Mouse (Mus musculus): ENCODE measurements around the gene Mgst1.

The Mgst1 gene

DNA sequence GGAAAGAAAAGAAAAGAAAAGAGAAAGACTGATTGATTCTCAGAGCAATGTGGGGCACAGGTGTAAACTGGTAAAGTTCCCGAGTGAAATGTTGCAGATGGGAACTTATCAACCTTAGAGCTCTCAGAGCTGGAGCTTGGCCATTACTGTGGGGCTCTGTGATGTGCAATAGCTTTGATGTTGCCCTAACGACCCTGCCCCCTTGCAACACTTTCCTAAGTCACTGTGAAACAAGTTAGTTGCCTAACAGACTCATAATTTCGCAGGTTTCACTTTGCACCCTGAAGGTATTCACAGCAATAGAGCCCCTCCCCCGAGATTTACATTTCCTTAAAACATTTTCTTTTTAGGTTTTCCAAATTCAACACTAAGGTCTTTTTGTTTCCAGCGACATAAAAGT, at the start of gene Mgst1:
Mgst1 (plus strand) TSS at position 387 of the 400 bp plus-strand sequence.
- peak; percentile 17 for DNase-seq

- no peak for DNase-seq
Observed at GRCm38 (mm10) chr6:138092432-138092831, 47.7 kb upstream of the Mgst1 start.

GRCm38 (mm10) chr6:138095060-138095459, 45.1 kb upstream of the Mgst1 start:
- DNase-seq = no peak

- no peak for DNase-seq
Observed at GRCm38 (mm10) chr6:138099646-138100045, 40.5 kb upstream of the Mgst1 start.

DNA sequence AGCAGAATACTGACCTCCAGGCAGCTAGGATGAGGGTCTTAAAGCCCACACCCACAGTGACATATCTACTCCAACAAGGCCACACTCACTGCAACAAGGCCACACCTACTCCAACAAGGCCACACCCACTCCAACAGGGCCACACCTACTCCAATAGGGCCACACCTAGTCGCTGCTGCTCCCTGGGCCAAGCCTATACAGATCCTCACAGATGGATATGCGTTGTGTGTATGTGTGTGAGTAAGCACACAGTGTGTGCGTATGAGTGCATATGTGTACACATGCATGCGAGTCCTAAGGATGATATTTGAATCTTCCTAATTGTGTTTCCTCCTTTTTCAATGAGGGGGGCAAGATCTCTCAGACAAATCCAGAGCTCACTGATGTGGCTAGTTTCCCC, 38.3 kb upstream of the Mgst1 start:
- DNase-seq = no peak

GRCm38 (mm10) chr6:138102940-138103339, 37.2 kb upstream of the Mgst1 start:
- DNase-seq = no peak

DNA sequence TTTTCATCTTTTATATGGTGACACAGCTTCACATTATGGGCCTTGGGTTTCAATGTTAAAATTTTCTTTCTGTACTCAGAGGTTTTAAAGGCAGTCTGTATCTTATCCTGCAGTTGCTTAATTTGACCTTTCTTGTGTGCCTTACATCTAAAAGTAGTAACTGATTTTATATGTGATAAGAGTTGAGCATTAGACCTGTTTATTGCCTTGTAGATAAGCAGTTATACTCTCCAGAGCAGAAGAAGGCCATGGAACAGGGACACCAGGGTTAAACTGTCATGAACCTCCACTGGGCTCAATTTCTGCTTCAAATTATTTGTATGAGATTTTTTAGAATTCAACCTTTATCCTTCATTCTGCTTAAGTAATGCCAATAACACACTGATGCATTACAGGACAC, 35.6 kb upstream of the Mgst1 start:
- DNase-seq = no peak

DNA sequence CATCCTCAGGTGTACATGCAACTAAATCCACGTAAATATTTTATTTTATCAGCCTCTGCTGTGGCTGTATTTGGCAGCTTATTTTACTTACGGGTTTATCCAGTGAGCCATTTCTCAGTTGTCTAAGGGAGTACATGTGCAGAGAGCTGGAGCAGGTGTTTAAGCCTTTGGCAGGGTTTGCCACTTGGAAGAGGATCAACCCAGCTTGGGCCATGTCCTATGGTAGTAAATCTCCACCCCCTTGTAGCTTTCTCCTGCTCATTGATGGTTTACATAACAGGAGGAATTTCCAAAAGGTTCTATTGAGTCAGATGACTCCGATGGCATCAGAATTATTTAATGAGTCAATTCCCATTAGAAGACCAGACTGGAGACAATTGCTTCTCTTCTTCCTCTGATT, 22.6 kb upstream of the Mgst1 start:
- no peak for DNase-seq

DNA sequence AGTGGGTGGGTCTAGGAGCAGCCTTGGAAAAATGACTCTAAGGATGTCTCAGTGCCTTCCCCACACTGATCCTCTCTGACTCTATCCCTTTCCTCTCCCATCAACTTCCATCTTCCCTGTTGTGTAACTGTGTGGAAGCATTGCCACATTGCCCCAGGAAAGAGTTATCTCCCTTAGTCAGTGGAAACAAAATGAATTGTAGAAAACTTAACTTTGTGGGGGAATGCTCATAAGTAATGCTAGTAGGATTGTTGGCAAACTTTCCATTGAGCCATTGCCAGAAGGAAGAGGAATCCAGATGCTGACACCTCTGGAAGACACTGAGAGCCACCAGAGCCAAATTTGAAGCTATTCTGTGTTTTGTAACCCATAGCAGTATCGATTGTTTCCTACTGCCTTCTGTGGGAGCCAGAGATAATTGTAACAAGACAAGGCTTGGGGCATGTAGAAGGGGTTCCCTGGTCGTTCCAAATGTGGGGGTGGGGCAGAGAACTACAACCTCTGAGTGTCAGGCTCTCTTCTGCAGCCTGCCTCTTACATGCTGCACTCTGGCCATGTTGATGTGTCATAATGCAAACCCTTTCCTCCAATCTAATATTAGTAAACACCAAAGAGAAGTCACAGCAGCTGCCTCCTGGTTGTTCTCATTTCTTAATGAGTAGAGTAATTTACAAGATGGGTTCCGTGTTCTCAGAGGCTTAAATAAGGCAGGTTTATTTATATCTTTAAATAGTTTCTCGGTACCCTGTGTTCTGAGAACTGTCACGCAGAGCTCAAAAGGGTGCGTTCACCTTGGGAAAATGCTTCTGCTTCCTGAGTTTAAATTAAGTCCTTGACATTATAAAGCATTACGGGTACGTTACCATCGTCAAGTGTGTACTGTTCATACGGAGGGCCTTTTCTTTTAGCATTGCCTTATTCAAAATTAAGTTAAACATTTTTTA, 11.5 kb upstream of the Mgst1 start:
- DNase-seq = no peak

GRCm38 (mm10) chr6:138130541-138130940, 9.6 kb upstream of the Mgst1 start:
- DNase-seq = no peak

- peak; percentile 73 for DNase-seq
Observed at GRCm38 (mm10) chr6:138140336-138140735, 220 bp downstream of the Mgst1 start.

DNA sequence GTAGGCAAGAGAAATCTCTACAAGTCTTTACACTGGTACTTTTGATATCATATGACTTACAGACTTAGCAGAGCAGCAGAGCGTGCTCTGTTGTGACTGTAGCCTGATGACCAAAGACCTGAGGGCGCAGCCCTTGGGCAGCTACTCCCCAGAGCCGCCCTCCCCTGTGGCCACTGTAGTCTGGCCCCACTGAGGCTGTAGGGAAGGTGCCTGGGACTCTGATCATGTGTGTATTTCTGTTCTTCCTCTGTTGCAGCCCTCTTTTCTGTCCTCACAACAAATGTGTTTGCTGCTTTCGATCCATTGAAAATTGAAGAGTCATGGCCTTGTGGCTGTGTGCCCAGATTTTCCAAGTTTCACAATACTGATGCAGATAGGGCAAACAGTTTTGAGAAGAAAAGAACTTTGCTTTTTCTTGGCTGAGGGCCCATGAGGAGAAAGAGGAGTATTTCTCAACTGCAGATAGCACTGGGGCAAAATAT, 1.0 kb downstream of the Mgst1 start:
- no peak for DNase-seq

DNA sequence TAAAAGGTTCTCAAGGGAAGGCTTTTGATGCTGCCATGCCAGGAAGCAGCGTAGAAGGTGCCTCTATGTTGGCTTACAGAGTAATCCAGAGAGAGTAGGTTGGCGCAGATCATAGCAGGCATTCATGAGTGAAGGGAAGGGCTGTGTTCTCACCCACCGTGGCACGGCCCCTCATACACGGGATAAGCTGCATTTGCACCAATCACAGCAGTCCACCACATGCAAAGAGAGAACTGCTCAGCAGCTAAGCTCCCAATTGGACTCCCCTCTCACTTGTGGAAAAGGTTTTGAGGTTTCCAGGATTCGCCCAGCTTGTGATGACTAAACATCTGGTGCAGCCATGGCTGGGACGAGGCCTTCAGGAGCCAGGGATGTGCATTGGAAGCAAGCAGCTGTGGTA, 2.5 kb downstream of the Mgst1 start:
- no peak for DNase-seq

DNA sequence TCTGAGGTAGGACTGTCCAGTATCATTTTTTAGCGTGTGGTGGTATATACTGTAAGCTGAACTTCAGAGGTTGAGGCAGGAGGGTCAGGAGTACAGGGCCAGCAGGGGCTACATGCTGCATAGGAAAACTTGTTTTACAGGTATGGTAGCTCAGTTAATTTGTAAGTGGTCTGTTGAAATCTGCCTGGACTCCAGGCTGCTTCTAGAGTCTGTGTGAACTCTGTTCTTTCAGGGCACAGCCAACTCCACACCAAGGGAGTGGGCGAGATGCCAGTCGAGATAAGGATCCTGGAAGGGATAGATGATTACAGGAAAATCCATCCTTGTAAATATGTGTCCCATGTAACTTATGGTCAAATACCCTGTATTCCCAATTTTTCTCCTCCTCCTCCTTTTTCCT, 3.3 kb downstream of the Mgst1 start:
- no peak for DNase-seq

DNA sequence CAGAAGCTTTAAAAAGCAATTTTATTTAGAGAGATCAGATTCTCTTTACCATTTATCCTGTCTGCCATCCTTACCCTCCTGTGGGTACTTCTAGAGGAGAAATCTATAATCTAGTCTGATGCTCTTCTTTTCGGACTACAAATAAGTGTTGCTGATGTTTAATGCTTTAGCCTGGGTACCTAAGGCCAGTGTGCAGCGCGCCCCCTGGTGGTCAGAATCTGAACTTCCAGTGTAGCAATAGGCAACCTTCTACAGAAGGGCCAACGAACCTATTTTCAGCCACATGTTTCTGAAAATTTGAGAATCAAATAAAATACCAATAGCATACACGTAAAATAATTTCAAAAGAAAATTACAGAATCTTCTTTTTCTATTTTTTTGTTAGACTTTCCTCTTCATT, 13.0 kb downstream of the Mgst1 start:
- peak; percentile 64 for DNase-seq

- peak; percentile 55 for DNase-seq
Observed at GRCm38 (mm10) chr6:138163920-138164319, 23.8 kb downstream of the Mgst1 start.

DNA sequence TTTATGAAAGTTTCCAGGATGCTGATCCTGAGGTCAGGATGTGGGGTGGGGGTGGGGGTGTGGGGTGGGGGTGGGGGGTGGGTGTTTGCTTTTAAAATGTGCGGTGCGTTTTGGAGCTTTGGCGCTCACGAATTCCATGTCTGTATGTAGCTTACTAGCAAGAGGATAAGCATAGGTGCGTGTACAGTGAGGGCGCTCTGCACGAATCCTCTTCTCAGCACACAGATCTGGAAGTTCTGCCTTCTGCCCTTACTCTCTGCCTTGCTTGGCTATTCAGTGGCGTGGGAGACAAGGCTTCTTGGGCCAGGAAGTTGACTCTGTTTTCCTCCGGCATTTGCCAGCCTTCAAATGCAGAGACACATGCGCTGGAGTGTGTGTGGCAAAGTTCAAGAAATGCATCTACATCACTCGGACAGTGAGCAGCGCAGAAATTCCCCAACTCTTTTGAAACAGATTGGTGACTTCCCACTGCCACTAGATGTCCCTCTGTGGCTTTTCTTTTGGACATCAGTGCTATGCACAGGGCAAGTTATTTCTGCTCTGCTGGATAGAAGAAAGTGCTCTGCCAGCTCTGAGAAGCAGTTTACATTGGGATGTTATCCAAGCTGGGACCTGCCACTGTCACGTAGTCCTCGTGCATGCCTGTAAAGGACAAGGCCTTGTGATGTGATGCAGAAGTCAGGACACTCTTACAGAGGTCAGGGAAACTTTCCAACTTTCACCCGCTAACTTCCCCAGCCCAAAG, 31.5 kb downstream of the Mgst1 start:
- DNase-seq = peak; percentile 71
